Mouse (Mus musculus): ENCODE data around the gene 1700024P04Rik. TPM values are rescaled to one million over a fixed set of nuclear protein-coding genes. Genes with fewer than 3 reads are reported as not detected.
A peak's percentile ranks its signal among the peaks of the same experiment; 100 is the strongest.

1700024P04Rik gene
- polyA plus RNA-seq (2014; fragmentation: Nextera tagmentation; extraction: Ambion mirVana) = not detected in 2 replicates

DNA sequence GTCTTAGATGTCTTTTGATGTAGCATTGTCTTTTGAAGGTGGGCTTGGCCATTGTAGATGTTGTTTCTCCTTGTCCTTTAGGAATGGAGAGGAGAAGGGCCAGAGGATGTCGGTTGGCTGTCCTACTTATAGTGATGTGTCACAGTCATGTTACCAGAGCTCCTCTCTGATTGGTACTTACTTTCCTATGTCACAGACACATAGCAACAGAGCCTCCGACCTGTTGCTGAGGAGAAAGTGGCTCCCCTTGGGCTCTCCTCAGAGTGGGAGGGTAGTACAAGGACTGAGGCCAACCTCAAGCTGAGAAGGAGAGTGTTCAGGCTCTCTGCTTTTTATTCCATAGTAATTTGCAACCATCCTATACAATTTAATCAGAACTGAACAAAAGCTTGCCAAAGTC, at the start of gene 1700024P04Rik:
Gene 1700024P04Rik, minus strand, starts transcription at position 101 of the 400 bp plus-strand sequence.
- ATAC-seq (ENCODE audit: low FRiP score) (no peak), DNase-seq (ENCODE audit: low spot score) (no peak)
- Histone ChIP-seq H3K4me1 (replicated peaks; ENCODE audit: control insufficient read depth, insufficient read depth, low read length) (no peaks in the 10 kb centered on the region), H3K4me2 (replicated peaks; ENCODE audit: low read depth, low read length) (no peak within 1 kb of the TSS), H3K4me3 (ENCODE audit: low read depth, low read length) (no peak within 1 kb of the TSS), H3K9ac (ENCODE audit: low read depth, low read length) (no peak within 1 kb of the TSS), H3K36me3 (ENCODE audit: control insufficient read depth, insufficient read depth, low read length) (no peaks in the 10 kb centered on the region), H3K9me3 (ENCODE audit: control insufficient read depth, low read length) (no peaks in the 10 kb centered on the region), H3K27ac (ENCODE audit: low read depth, low read length) (no peak within 1 kb of the TSS), H3K27me3 (ENCODE audit: control insufficient read depth, insufficient read depth, low read length) (no peaks in the 10 kb centered on the region)
- WGBS = 79% methylated on average over 2 of the region's 2 CpGs

DNA sequence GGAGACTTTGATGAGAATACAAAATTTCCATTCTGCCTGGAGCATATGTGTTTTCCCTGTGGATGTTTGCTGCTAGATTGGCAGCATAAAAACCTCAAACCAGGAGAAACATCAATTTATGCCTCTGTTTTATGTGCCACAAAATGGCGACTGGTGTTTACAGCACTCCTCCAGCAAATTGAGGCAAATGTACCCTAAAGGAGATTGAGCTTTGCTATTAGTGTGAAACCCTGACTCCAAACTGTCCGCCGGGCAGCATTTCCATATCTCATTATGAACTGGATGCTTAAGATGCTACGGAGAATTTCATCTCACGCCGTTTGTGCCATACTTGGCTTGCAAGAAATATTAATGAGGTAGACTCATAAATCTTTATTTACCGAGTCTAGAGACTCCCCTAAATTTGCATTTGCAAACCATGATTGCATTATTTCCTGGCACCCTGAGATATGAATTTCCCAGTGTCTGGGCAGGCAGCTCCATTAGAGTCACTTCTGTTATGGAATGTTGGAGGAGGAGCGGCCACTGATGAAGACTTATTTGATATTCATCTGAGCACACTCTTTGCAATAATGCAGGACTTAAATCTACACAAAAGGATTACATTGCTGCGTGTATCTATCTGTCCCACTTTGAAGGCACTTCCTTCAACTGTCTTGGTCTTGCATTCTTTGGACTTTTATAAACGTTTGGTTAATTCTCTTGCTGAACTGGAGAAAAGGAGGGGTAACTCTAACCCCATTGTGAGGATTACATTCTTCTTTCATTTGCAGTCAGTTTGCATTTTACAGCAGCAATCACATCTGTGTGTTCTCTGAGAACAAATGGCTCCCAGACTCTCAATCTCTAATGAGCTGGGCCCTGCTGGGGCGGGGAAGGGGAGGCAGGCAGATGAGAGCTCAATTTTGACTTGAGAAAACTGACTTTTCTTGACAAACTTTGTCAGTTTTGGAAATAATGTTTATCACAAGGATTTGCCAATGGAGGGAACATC, 47.2 kb upstream of the 1700024P04Rik start:
- Histone ChIP-seq H3K9ac (ENCODE audit: low read depth, low read length) (no peak overlapping the region), H3K27ac (ENCODE audit: low read depth, low read length) (no peak overlapping the region), H3K4me2 (replicated peaks; ENCODE audit: low read depth, low read length) (no peak overlapping the region), H3K36me3 (ENCODE audit: control insufficient read depth, insufficient read depth, low read length) (no peaks in the 10 kb centered on the region), H3K9me3 (ENCODE audit: control insufficient read depth, low read length) (no peaks in the 10 kb centered on the region), H3K4me3 (ENCODE audit: low read depth, low read length) (no peak overlapping the region), H3K4me1 (replicated peaks; ENCODE audit: control insufficient read depth, insufficient read depth, low read length) (peaks cover 6% of the 10 kb centered on the region; the same call in 1 of the 2 replicates), H3K27me3 (ENCODE audit: control insufficient read depth, insufficient read depth, low read length) (no peaks in the 10 kb centered on the region)
- WGBS = 63% methylated on average over 11 of the region's 11 CpGs
- ATAC-seq (ENCODE audit: low FRiP score) (no peak), DNase-seq (ENCODE audit: low spot score) (no peak)

DNA sequence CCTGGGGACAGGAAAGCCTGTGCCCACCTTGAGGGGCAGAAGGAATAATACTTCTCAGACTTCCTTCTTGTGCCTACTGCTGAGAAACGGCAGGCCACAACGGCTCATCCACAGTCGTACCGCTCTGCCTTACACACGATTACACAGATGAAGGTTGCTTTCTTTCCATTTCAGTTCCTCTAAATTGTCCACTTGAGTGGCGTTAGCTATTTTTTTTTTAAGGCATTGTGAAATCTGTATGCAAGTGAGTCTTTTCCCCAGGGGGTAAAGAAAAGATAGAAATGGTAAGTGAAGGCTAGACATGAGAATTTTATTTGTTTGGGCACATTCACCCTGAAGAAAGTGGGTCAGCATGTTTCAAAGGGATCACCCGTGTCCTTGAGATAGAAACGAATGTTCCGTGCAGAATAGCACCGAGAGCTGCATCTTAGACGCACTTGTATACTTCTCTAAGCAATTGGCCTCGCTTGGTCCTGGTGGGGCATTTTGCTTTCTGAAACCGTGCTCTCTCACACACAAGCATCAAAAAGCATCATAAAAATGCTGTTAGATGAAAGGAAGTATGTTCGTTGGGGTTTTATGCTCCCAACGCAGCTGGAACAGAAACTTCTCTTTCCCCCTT, 46.3 kb upstream of the 1700024P04Rik start:
- Histone ChIP-seq H3K4me2 (replicated peaks; ENCODE audit: low read depth, low read length) (no peak overlapping the region), H3K27me3 (ENCODE audit: control insufficient read depth, insufficient read depth, low read length) (no peaks in the 10 kb centered on the region), H3K36me3 (ENCODE audit: control insufficient read depth, insufficient read depth, low read length) (no peaks in the 10 kb centered on the region), H3K4me3 (ENCODE audit: low read depth, low read length) (no peak overlapping the region), H3K9ac (ENCODE audit: low read depth, low read length) (no peak overlapping the region), H3K4me1 (replicated peaks; ENCODE audit: control insufficient read depth, insufficient read depth, low read length) (peaks cover 6% of the 10 kb centered on the region; the same call in 1 of the 2 replicates), H3K9me3 (ENCODE audit: control insufficient read depth, low read length) (no peaks in the 10 kb centered on the region), H3K27ac (ENCODE audit: low read depth, low read length) (no peak overlapping the region)
- peak; percentile 12 for DNase-seq (ENCODE audit: low spot score)
- WGBS = 45% methylated on average over 15 of the region's 15 CpGs
- ATAC-seq (ENCODE audit: low FRiP score) = no peak

DNA sequence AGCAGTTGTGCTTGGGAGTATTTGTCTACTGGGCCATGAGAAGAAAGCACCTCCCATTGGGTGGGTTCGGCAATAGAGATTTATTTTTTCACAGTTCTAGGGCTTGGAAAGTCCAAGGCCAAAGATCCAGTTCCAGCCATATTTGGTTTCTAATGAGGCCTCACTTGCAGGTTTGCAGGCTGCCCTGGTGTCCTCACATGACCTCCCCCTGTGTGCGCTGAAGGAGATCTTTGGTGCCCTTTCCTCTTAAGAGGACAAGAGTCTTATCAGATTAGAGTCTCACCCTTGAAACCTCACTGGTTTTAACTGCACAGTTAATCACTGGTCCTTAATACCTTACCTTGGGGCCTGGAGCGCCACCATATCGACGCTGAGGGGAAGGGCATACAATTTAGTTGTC, 40.9 kb upstream of the 1700024P04Rik start:
- no peak overlapping the region for H3K9ac ChIP-seq (ENCODE audit: low read depth, low read length)
- no peak overlapping the region for H3K4me2 ChIP-seq (replicated peaks; ENCODE audit: low read depth, low read length)
- 88% methylated on average over 5 of the region's 5 CpGs for WGBS

DNA sequence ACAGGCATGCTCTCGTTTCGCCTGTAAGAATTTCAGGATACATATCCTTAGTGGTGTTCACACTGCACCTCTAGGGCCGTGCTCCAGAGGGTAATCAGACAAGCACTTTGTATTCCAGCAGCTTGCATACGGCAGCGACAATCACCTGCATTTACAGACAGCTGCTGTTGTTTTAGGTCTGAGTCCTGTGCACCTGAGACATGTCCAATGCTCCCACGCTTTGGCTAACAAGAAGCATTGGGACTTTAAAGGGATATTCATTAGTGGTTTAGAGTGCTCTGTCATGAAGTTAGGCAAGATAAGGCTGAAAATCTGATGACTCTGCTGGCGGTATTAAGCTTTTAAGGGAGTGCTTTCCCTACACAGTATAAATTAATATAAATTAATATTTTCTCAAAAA, 37.7 kb upstream of the 1700024P04Rik start:
- Histone ChIP-seq H3K27me3 (ENCODE audit: control insufficient read depth, insufficient read depth, low read length) (no peaks in the 10 kb centered on the region), H3K27ac (ENCODE audit: low read depth, low read length) (no peak overlapping the region), H3K4me3 (ENCODE audit: low read depth, low read length) (no peak overlapping the region), H3K4me1 (replicated peaks; ENCODE audit: control insufficient read depth, insufficient read depth, low read length) (0 out of 2 replicates have a peak, but pooled peaks cover 3% of the 10 kb centered on the region), H3K36me3 (ENCODE audit: control insufficient read depth, insufficient read depth, low read length) (no peaks in the 10 kb centered on the region), H3K9me3 (ENCODE audit: control insufficient read depth, low read length) (no peaks in the 10 kb centered on the region), H3K9ac (ENCODE audit: low read depth, low read length) (no peak overlapping the region), H3K4me2 (replicated peaks; ENCODE audit: low read depth, low read length) (no peak overlapping the region)
- ATAC-seq (ENCODE audit: low FRiP score) (no peak), DNase-seq (ENCODE audit: low spot score) (no peak)
- 86% methylated on average over 7 of the region's 7 CpGs for WGBS

More for the DNA sequence above, 40.9 kb upstream of the 1700024P04Rik start:
- ATAC-seq (ENCODE audit: low FRiP score) (no peak), DNase-seq (ENCODE audit: low spot score) (no peak)
- no peaks in the 10 kb centered on the region for H3K36me3 ChIP-seq (ENCODE audit: control insufficient read depth, insufficient read depth, low read length)
- H3K27ac ChIP-seq (ENCODE audit: low read depth, low read length) = no peak overlapping the region
- H3K4me3 ChIP-seq (ENCODE audit: low read depth, low read length) = no peak overlapping the region
- H3K27me3 ChIP-seq (ENCODE audit: control insufficient read depth, insufficient read depth, low read length) = no peaks in the 10 kb centered on the region
- H3K4me1 ChIP-seq (replicated peaks; ENCODE audit: control insufficient read depth, insufficient read depth, low read length) = no peaks in the 10 kb centered on the region; the same call in 1 of the 2 replicates
- no peaks in the 10 kb centered on the region for H3K9me3 ChIP-seq (ENCODE audit: control insufficient read depth, low read length)

DNA sequence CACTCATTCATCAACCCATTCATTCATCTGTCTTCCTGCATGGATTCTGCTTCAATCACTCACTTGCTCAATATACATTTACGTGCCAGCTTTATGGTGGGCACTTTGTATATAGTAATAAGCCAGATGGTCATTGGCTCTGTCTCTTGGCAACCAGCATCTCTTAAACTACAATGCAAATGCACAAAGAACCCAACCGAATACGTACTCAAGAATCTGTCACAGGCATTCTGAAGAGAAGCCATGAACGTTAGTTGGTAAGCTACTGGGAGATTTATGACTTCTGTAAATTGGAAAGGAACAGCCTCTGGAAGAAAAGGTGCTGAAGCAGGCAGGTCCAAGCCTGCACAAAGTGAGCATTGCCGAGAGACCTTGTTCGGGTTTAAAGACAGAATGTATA, 36.8 kb upstream of the 1700024P04Rik start:
- Histone ChIP-seq H3K27ac (ENCODE audit: low read depth, low read length) (no peak overlapping the region), H3K4me3 (ENCODE audit: low read depth, low read length) (no peak overlapping the region), H3K9ac (ENCODE audit: low read depth, low read length) (no peak overlapping the region), H3K4me2 (replicated peaks; ENCODE audit: low read depth, low read length) (no peak overlapping the region), H3K9me3 (ENCODE audit: control insufficient read depth, low read length) (no peaks in the 10 kb centered on the region), H3K4me1 (replicated peaks; ENCODE audit: control insufficient read depth, insufficient read depth, low read length) (0 out of 2 replicates have a peak, but pooled peaks cover 3% of the 10 kb centered on the region), H3K36me3 (ENCODE audit: control insufficient read depth, insufficient read depth, low read length) (no peaks in the 10 kb centered on the region), H3K27me3 (ENCODE audit: control insufficient read depth, insufficient read depth, low read length) (no peaks in the 10 kb centered on the region)
- WGBS = 64% methylated on average over 6 of the region's 6 CpGs
- no peak for DNase-seq (ENCODE audit: low spot score)
- ATAC-seq (ENCODE audit: low FRiP score) = no peak

DNA sequence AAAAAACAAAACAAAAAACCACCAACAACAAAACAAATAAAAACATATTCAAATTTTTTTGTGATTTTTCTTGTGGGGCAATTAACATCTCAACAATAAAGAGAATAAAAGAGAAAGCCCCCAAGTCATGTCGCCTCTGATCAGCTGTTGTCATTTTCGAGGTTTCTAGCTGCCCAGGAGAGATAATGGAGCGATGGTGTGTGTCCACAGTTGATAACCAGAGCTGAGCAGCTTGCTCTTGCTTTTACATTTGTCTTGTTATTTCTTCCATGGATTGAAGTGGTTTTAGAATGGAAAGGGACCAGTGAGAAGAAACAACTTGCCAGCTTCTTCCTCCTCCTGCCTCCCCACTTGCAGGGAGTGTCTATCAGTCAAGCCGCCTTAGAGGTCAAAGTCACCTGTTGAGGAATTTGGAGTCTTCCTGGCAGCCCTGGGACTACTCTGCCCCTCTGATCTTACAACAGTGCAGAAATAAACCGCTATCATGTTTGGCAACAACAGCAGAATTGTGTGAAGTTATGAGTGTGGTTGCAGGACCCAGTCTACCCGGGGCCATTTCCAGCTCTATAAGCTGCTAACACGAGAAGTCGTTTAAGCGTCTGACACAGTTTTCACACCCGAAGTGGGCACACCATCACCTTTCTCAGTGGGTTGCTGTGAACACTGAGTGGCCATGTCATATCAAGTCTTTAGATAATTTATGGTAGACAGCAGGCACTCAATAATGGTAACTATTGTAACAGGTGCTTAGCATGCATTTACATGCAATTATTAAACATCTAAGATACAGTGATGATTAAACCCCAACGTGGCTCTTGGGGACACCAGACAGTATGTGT, 35.7 kb upstream of the 1700024P04Rik start:
- DNase-seq (ENCODE audit: low spot score) = no peak
- Histone ChIP-seq H3K4me3 (ENCODE audit: low read depth, low read length) (no peak overlapping the region), H3K27me3 (ENCODE audit: control insufficient read depth, insufficient read depth, low read length) (no peaks in the 10 kb centered on the region), H3K4me1 (replicated peaks; ENCODE audit: control insufficient read depth, insufficient read depth, low read length) (0 out of 2 replicates have a peak, but pooled peaks cover 3% of the 10 kb centered on the region), H3K9me3 (ENCODE audit: control insufficient read depth, low read length) (no peaks in the 10 kb centered on the region), H3K9ac (ENCODE audit: low read depth, low read length) (no peak overlapping the region), H3K27ac (ENCODE audit: low read depth, low read length) (no peak overlapping the region), H3K36me3 (ENCODE audit: control insufficient read depth, insufficient read depth, low read length) (no peaks in the 10 kb centered on the region), H3K4me2 (replicated peaks; ENCODE audit: low read depth, low read length) (no peak overlapping the region)
- WGBS = 88% methylated on average over 11 of the region's 11 CpGs
- ATAC-seq (ENCODE audit: low FRiP score) = no peak

DNA sequence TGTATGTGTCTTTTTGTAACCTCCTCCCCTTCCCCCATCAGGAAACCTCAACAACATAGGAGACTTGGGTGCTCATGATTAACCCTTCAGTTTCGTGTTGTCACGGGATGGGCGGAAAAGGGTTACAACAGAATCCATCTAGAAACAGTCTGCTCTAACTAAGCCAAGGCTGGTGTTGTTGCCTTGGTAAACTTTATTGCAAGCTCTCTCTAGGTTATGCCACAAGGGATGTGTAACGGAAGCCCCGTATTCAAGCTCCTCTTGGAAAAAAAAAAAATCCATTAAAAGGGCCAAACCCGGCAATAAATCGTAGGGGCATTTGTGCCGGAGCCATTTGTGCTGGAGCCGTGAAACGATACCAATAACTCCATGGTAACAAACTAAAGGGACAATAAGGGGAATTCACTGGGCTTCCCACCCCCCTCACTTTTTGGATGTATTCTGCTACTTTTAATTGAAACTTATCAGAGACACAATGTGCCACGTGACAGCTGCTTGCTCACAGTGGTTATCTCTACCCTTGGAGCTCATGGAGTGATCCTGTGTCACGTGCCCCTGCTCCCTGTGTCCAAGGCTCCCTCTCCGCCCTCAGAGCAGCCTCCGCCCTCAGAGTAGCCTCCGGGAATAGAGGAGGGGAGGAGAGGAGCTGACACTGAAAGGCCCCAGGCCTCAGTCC, 34.3 kb upstream of the 1700024P04Rik start:
- ATAC-seq (ENCODE audit: low FRiP score) (peak; percentile 85), DNase-seq (ENCODE audit: low spot score) (peak; percentile 26)
- 61% methylated on average over 15 of the region's 15 CpGs for WGBS
- no peak overlapping the region for H3K4me2 ChIP-seq (replicated peaks; ENCODE audit: low read depth, low read length)
- H3K27ac ChIP-seq (ENCODE audit: low read depth, low read length) = peak overlapping the region; percentile 47; the same call in 1 of the 2 replicates
- H3K4me3 ChIP-seq (ENCODE audit: low read depth, low read length) = no peak overlapping the region
- H3K27me3 ChIP-seq (ENCODE audit: control insufficient read depth, insufficient read depth, low read length) = no peaks in the 10 kb centered on the region
- no peaks in the 10 kb centered on the region for H3K9me3 ChIP-seq (ENCODE audit: control insufficient read depth, low read length)
- no peaks in the 10 kb centered on the region for H3K36me3 ChIP-seq (ENCODE audit: control insufficient read depth, insufficient read depth, low read length)
- H3K9ac ChIP-seq (ENCODE audit: low read depth, low read length) = no peak overlapping the region
- H3K4me1 ChIP-seq (replicated peaks; ENCODE audit: control insufficient read depth, insufficient read depth, low read length) = 0 out of 2 replicates have a peak, but pooled peaks cover 3% of the 10 kb centered on the region
